In the genomic region with DNA sequence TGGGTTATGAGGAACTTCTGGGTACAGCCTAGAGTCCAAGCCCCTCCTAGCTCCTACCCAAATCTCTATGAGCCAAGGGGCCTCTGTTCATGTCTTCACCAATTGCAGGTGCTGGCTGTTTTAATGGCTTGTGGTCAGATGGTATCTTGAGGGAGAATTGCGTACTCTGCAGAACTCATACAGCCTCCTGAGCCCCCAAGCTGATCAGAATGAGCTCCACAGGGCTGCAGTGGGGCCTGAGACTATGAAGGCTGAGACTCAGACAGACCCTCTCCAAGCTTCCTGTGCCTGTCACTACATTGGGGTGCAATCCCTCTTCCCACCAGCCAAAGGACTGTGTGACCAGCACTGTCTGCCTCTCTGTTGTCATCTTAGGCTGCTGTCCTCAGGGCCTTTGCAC, we compare ENCODE assay signal across 13 mouse cellular contexts. TPM values are rescaled to one million over a fixed set of nuclear protein-coding genes. Genes with fewer than 3 reads are reported as not detected.
DNase-seq lines count a peak whose midpoint lies in the region; ATAC-seq and TF ChIP-seq lines count a peak whose summit lies in the region.
"Had no signal": no experiment of that assay in that cellular context is flagged by ENCODE, and none has a peak within 500 bp of the region (broad histone marks: within the 10 kb centered on the region; RNA-seq: fewer than 3 reads in every experiment).

No protein-coding gene starts in this region.

- H3K36me3 ChIP-seq in liver, adult 2 months (ENCODE audit: control insufficient read depth, insufficient read depth, low read length) = no peaks in the 10 kb centered on the region
- no peaks in the 10 kb centered on the region for H3K36me3 ChIP-seq in forebrain, embryonic 15.5 days
- no peaks in the 10 kb centered on the region for H3K36me3 ChIP-seq in neural tube, embryonic 13.5 days
- H3K36me3 ChIP-seq: heart, embryonic 13.5 days; liver, embryonic 15.5 days had no signal

- no peaks in the 10 kb centered on the region for H3K79me2 ChIP-seq in liver, adult 2 months (ENCODE audit: control insufficient read depth, insufficient read depth, low read length)

- no peak for ATAC-seq in forebrain, embryonic 15.5 days (replicated peaks)
- ATAC-seq in neural tube, embryonic 13.5 days (ENCODE audit: low read depth) = no peak
- no peak for ATAC-seq in erythroid progenitor cell, adult 5-6 weeks (replicated peaks; ENCODE audit: low FRiP score, poor library complexity, severe bottlenecking)

- H3K9ac ChIP-seq in liver, adult 2 months (ENCODE audit: low read depth, low read length) = no peak overlapping the region
- no peak overlapping the region for H3K9ac ChIP-seq in forebrain, embryonic 15.5 days (replicated peaks)
- H3K9ac ChIP-seq in neural tube, embryonic 13.5 days = no peak overlapping the region
- H3K9ac ChIP-seq: liver, embryonic 15.5 days had no signal

- no peak overlapping the region for H3K4me2 ChIP-seq in forebrain, embryonic 15.5 days (replicated peaks)
- H3K4me2 ChIP-seq in neural tube, embryonic 13.5 days = no peak overlapping the region

- peaks cover 14% of the 10 kb centered on the region for H3K4me1 ChIP-seq in liver, adult 2 months (ENCODE audit: control insufficient read depth, insufficient read depth, low read length)
- peaks cover 33% of the 10 kb centered on the region for H3K4me1 ChIP-seq in forebrain, embryonic 15.5 days
- H3K4me1 ChIP-seq in neural tube, embryonic 13.5 days (replicated peaks) = peaks cover 66% of the 10 kb centered on the region

- no peak overlapping the region for H3K4me3 ChIP-seq in liver, adult 2 months (ENCODE audit: insufficient read depth, low read depth, low read length)
- no peak overlapping the region for H3K4me3 ChIP-seq in forebrain, embryonic 15.5 days
- no peak overlapping the region for H3K4me3 ChIP-seq in neural tube, embryonic 13.5 days
- H3K4me3 ChIP-seq: liver, embryonic 15.5 days; myocyte had no signal

- H3K27me3 ChIP-seq in liver, adult 2 months (ENCODE audit: control insufficient read depth, insufficient read depth, low read length) = no peaks in the 10 kb centered on the region
- H3K27me3 ChIP-seq in forebrain, embryonic 15.5 days = 0 out of 2 replicates have a peak, but pooled peaks cover 3% of the 10 kb centered on the region
- peaks cover 29% of the 10 kb centered on the region for H3K27me3 ChIP-seq in neural tube, embryonic 13.5 days

- 100% methylated on average over 1 of the region's 1 CpGs for WGBS in liver, adult 2 months
- 97% methylated on average over 1 of the region's 1 CpGs for WGBS in forebrain, embryonic 15.5 days
- WGBS in neural tube, embryonic 13.5 days = 68% methylated on average over 1 of the region's 1 CpGs

- TF ChIP-seq CTCF in liver, adult 2 months (IDR thresholded peaks at IDR 0.05; ENCODE audit: low read depth, low read length) = 0 out of 2 replicates have a peak, but pooled peaks have one; percentile 0

- TF ChIP-seq POLR2A in liver, adult 2 months (IDR thresholded peaks at IDR 0.05; ENCODE audit: extremely low read depth, insufficient read depth, low read length) = no peak

- H3K27ac ChIP-seq in liver, adult 2 months (replicated peaks; ENCODE audit: insufficient read depth, low read depth, low read length) = no peak overlapping the region
- peak overlapping the region; percentile 85 for H3K27ac ChIP-seq in forebrain, embryonic 15.5 days (replicated peaks)
- H3K27ac ChIP-seq in neural tube, embryonic 13.5 days (replicated peaks) = peak overlapping the region; percentile 90
- H3K27ac ChIP-seq: liver, embryonic 15.5 days had no signal

- no peaks in the 10 kb centered on the region for H3K9me3 ChIP-seq in forebrain, embryonic 15.5 days
- H3K9me3 ChIP-seq in neural tube, embryonic 13.5 days = no peaks in the 10 kb centered on the region
- H3K9me3 ChIP-seq: liver, embryonic 15.5 days had no signal

- no peak for DNase-seq in liver, adult 2 months (ENCODE audit: extremely low read depth, low read depth, low spot score)
- no peak for DNase-seq in liver
- peak; percentile 35 for DNase-seq in induced T-regulatory cell, adult 2 months (ENCODE audit: low read depth)
- DNase-seq in frontal cortex, postnatal 14 days (ENCODE audit: low spot score in 2 of 2) = no peak
- DNase-seq: cerebellum, adult 2 months had no signal

RNA-seq across cellular contexts. Expression of gene Pck1, which starts 19.5 kb away (rescaled TPM):
- total RNA-seq in liver, adult 2 months (2014; rRNA removed) = 2,468 and 2,488 TPM in 2 replicates
- 240 and 585 TPM in 2 replicates for polyA plus RNA-seq in liver, adult 2 months (2012; rRNA removed)
- polyA plus RNA-seq in forebrain, embryonic 15.5 days (2015; fragmentation: Nextera tagmentation; extraction: Ambion mirVana) = not detected in 2 replicates
- polyA plus RNA-seq in neural tube, embryonic 13.5 days (2015; fragmentation: Nextera tagmentation; extraction: Ambion mirVana) = not detected in 2 replicates
- total RNA-seq in erythroid progenitor cell, adult 5-6 weeks (2015; ENCODE audit: low replicate concordance) = 2.9 TPM in 1 of 2 replicates, not detected in the other
- 0.26 and 1.9 TPM in 2 replicates for total RNA-seq in erythroid progenitor cell, adult 5-6 weeks (2017; ENCODE audit: low replicate concordance)
- polyA plus RNA-seq: cerebellum, adult 2 months; myocyte had no signal

RNA-seq across cellular contexts. Expression of gene Zbp1, which starts 46.3 kb away (rescaled TPM):
- 8.1 and 10.8 TPM in 2 replicates for total RNA-seq in liver, adult 2 months (2014; rRNA removed)
- polyA plus RNA-seq in liver, adult 2 months (2012; rRNA removed) = 9.2 and 13.2 TPM in 2 replicates
- 0.11 and 0.23 TPM in 2 replicates for polyA plus RNA-seq in forebrain, embryonic 15.5 days (2015; fragmentation: Nextera tagmentation; extraction: Ambion mirVana)
- polyA plus RNA-seq in neural tube, embryonic 13.5 days (2015; fragmentation: Nextera tagmentation; extraction: Ambion mirVana) = 0.22 and 0.40 TPM in 2 replicates
- 2.2 TPM in 1 of 2 replicates, not detected in the other for total RNA-seq in erythroid progenitor cell, adult 5-6 weeks (2015; ENCODE audit: low replicate concordance)
- total RNA-seq in erythroid progenitor cell, adult 5-6 weeks (2017; ENCODE audit: low replicate concordance) = 1.2 and 9.6 TPM in 2 replicates

RNA-seq across cellular contexts. Expression of gene Ctcfl, which starts 53.1 kb away (rescaled TPM):
- 0.27 and 0.46 TPM in 2 replicates for total RNA-seq in liver, adult 2 months (2014; rRNA removed)
- polyA plus RNA-seq in liver, adult 2 months (2012; rRNA removed) = 0.10 and 0.20 TPM in 2 replicates
- polyA plus RNA-seq in forebrain, embryonic 15.5 days (2015; fragmentation: Nextera tagmentation; extraction: Ambion mirVana) = 0.06 TPM in 1 of 2 replicates, not detected in the other
- 0.13 TPM in 1 of 2 replicates, not detected in the other for polyA plus RNA-seq in neural tube, embryonic 13.5 days (2015; fragmentation: Nextera tagmentation; extraction: Ambion mirVana)
- not detected in 2 replicates for total RNA-seq in erythroid progenitor cell, adult 5-6 weeks (2015; ENCODE audit: low replicate concordance)
- not detected in 2 replicates for total RNA-seq in erythroid progenitor cell, adult 5-6 weeks (2017; ENCODE audit: low replicate concordance)
- total RNA-seq: adrenal gland, adult 18-20 months had no signal
- polyA plus RNA-seq: cerebellum, adult 2 months; large intestine, adult 2 months; myocyte had no signal

Comparison
In these comparisons a context has a peak if more than half of its experiments do, and no peak if none do; other contexts are left out.
1. RNA of gene Pck1, which starts 19.5 kb away (polyA plus RNA-seq): 240 to 585 TPM in liver, adult 2 months; not detected in forebrain, embryonic 15.5 days and not detected in neural tube, embryonic 13.5 days; every median in the first group is over 100 times any median in the second.